Mouse (Mus musculus) ovary, postnatal 14 days (tissue): ENCODE measurements around the gene Slc16a12.
A peak's percentile ranks its signal among the peaks of the same experiment; 100 is the strongest.
"Not testable (repeated sequence)": the region's sequence is repeated elsewhere in the genome, so short reads cannot be mapped to it uniquely, and the experiment has no call there.

Experiments used
- DNase-seq: peaks from one replicate; pipeline ENCODE4 v3.0.0; 2022; ENCODE audit warnings: low spot score

Slc16a12 gene

DNA sequence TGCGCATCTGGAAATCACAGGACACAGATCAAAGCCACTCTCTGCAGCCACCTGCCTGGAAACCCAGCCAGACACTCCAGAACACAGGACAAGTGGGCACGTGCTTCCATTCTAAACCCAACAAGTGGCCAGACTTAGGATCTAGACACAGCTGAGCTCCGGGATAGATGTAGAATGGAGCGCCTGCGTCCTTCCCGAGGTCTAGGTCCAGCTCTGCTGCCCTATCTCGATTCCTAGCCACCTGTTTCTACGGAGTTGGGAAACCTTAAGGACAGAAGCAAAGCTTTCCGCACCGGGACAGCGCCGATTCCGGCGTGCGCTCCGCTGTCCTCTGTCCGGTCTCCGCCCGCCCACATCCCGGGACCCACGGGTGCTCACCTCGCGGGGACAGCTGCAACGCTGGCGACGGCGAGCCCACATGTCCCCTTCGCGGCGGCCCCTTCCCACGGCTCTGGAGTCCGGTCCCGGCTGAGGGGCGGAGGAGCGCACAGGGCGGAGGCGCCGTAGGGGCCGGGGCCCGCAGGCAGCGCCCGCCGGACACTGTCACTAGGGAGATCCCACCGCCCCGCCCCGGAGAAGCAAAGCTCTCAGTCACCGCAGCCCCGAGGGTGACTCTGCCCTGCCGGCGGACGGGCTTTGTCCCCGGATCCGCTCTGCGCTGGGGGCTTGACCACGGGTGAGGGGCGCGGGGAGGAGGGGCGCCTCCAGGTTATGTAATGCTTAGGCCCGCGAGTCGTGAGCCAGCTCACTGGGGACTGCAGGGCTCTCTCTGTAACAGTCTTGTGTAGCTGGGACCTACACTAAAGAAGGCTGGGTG, at the start of gene Slc16a12:
TSS of gene Slc16a12 (minus strand) at position 602 of the 817 bp plus-strand sequence.
- DNase-seq = peak; percentile 21

- no peak for DNase-seq
Observed at GRCm38 (mm10) chr19:34796396-34796795, 49.3 kb upstream of the Slc16a12 start.

- no peak for DNase-seq
Observed at GRCm38 (mm10) chr19:34782491-34782890, 35.4 kb upstream of the Slc16a12 start.

DNA sequence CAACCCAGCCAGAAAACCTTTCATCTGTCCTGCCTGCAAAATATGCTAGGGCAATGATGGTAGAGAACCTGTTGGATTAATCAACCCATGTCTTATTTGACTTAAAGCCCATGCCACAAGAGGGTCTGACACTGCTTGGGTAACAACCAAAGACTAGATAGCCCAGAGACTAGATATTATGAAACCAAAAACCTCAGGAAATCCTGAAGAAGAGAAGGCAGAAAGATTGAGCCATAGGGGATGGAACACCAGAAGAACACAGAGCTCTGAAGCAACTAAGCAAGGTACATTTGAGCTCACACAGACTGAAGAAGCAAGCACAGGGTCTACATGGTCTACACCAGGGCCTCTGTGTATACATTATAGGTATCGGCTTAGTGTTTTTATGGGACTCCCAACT, 31.9 kb upstream of the Slc16a12 start:
- DNase-seq = no peak

GRCm38 (mm10) chr19:34778098-34778497, 31.0 kb upstream of the Slc16a12 start:
- no peak for DNase-seq

GRCm38 (mm10) chr19:34772775-34773174, 25.7 kb upstream of the Slc16a12 start:
- peak; percentile 53 for DNase-seq

DNA sequence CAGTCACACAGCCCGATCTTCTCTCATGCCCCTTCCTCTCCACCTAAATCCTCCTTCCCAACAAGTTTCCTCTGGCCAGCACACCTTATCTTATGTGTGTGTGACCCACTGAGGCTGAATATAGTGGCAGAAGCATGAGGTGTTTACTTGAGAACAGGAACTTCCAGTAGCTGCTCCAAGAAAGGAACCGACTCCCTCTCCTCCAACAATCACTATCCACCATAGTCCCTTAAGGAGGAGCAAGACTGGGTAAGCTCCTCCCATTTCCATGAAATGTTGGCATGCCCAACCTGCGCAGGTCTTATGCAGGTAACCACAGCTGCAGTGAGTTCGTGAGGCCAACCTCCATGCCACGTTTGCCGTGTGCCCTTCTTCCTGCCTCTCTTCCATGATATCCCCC, 23.7 kb upstream of the Slc16a12 start:
- no peak for DNase-seq

DNA sequence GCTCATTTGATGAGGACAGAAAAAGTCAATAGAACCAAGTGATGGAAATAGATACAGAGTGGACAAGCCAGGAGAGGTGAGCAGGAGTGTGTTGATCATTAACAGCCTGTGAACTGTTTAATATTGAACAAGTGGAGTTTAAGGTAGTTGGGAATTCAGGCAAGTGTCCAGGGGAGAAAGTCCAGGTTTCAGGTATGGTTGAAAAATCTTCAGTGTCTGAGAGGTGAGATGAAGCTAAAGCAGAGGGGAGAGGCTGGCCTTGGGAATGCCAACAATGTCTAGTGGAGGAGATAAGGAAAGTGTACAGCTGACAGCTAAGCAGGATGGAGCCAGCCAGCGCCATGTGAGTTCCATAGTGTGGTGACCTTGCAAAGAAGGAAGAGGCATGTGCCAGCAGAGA, 11.7 kb upstream of the Slc16a12 start:
- no peak for DNase-seq

DNA sequence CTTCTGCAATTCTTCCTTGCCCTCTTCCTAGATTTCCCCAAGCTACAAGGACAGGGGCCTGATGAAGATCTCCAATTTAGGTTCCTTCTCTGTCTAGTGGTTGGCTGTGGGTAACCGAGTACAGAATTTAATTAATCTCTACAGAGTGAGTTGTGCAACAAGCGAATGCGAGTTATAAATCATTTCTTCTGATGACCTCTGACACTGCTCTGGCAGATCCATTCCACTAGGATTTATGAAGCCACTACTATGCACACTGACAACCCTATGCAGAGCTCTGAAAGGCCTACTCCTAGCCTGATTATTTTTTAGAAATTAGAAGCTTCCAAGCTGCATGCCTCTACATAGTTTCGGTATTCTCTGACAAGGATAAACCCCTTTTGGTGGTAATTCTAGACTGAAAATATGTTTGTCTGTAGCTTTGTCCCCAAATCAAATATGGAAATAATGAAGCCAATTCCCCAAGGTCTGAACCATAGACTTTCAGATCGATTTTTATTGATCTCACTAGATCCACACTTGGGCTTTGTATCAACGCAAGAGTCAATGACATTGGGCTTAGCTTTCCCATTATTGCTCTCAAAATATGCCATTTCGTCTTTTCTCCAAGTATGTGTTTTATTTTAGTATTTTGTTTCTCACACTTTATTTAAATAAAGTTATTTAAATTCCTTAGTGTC, 9.6 kb upstream of the Slc16a12 start:
- DNase-seq = no peak

GRCm38 (mm10) chr19:34755680-34756079, 8.6 kb upstream of the Slc16a12 start:
- DNase-seq = no peak

- no peak for DNase-seq
Observed at GRCm38 (mm10) chr19:34753243-34753642, 6.2 kb upstream of the Slc16a12 start.

DNA sequence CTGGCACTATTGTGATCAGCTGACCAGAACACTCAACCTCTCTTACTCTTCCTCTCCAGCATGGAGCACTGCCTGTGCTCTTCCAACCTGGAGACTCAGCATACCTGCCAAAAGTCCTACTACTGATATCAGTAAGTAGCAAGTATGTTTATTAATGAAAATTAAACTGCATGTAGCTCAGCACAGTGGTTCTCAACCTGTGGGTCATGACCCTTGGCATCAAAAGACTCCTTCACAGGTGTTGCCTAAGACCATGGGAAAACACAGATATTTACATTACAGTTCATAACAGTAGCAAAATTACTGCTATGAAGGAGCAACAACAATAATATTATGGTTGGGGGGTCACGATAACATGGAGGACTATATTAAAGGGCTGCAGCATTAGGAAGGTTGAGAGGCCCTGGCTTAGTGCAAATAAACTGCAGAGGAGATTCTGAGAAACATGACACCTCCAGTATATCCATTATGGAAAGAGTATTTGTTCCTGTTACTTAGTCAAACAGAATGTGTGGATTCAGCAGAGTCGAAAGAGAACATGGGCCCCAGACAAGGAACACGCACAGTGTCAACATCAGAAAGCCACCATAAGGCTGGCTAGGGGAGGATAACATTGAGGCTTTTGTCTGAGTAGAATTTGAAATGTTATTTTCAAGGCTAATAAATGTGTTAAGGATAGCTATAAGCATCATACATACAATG, 5.5 kb upstream of the Slc16a12 start:
- no peak for DNase-seq

DNA sequence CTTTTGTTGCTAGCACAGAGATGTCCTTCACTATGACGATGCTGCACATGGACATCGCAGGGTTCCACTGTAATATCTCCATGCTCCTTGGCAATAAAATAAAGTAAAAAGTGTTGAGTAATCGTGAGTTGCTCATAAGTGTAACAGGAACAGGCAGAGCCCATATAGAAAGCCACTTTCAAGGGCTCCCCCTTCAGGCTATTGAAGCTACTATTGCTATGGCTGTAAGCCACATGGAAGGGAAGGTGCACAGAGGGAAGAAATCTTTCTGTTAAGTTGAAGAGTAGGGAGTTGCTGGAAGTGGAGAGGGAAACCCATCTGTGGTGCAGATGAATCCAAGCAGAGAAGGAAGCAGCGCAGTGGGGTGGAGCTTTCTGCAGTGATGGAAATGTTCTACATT, 4.1 kb upstream of the Slc16a12 start:
- no peak for DNase-seq

- DNase-seq = no peak
Observed at GRCm38 (mm10) chr19:34748992-34749391, 1.9 kb upstream of the Slc16a12 start.

- not testable (repeated sequence) for DNase-seq
Observed at GRCm38 (mm10) chr19:34747969-34748368, 880 bp upstream of the Slc16a12 start.

GRCm38 (mm10) chr19:34746201-34746600, 888 bp downstream of the Slc16a12 start:
- DNase-seq = no peak

GRCm38 (mm10) chr19:34745012-34745411, 2.1 kb downstream of the Slc16a12 start:
- no peak for DNase-seq

- DNase-seq = no peak
Observed at GRCm38 (mm10) chr19:34737916-34738315, 9.2 kb downstream of the Slc16a12 start.

DNA sequence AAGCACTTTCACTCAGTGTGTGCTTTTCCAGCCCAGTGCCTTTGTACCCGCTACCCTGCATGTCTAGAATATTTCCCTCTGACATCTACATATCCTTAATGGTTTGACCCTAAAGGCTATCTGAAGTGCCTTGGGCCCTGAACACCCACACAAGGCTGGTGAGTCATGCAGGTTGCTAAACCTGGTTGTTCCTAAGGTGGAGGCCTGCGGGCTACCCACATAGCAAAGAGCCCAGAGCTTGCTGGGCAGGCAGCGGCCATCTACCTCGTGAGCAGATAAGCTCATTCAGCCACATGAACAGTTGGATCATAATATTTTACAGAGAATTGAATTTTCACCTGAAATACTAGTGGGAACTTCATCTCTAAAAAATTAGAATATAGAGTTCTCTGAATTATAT, 11.2 kb downstream of the Slc16a12 start:
- no peak for DNase-seq

- DNase-seq = no peak
Observed at GRCm38 (mm10) chr19:34733020-34733419, 14.1 kb downstream of the Slc16a12 start.

DNA sequence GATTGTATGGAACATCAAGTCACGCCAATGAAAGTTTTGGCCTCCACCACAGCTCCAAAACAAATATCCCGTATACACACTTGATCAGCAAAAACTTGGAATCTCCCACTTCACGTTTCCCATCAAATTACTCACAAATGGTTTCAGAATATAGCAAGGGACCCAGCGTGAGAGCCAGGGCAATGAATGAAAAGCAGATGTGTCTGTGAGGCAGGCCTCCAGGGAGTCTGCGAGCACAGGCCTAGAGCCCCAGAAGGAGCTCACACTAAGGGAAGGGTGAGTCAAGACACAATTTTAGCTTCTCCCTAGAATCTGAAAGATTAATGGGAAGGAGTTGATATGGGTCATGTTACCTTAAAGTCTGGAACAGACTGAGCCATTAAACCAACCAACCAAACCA, 15.7 kb downstream of the Slc16a12 start:
- no peak for DNase-seq

DNA sequence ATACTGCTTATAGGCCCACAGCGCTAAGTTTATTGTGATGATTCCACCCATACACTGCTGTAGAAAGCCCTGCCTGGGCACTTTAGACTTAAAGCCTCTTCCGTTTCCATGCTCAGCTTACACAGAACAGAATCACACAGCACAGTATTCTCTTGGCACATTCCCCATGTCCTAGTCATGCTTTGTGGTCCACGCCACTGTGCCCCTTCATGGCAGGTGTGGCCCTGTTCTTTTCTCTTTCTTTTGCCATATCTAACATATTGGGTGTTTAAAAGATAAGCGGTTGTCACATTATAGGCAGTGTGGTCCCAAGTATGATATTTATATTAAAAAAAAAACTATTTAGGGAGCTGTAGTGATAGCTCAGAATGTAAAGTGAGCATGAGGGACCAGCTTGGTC, 16.5 kb downstream of the Slc16a12 start:
- no peak for DNase-seq

GRCm38 (mm10) chr19:34729505-34729904, 17.6 kb downstream of the Slc16a12 start:
- DNase-seq = no peak
